Mouse (Mus musculus) C2C12 (cell line): ENCODE measurements around the gene Rnf41. TPM values are rescaled to one million over a fixed set of nuclear protein-coding genes. Genes with fewer than 3 reads are reported as not detected.

Experiments used
- H3K27me3 ChIP-seq: one replicate; pipeline ENCODE4 v1.6.1; 2011; ENCODE audit not compliant: control insufficient read depth, insufficient read depth, insufficient read length
- H3K36me3 ChIP-seq: one replicate; pipeline ENCODE4 v1.6.1; 2011; ENCODE audit not compliant: control insufficient read depth, insufficient read depth
- H3K4me3 ChIP-seq: one replicate; pipeline ENCODE4 v1.5.1; 2011; ENCODE audit warnings: mild to moderate bottlenecking, control low read depth; ENCODE audit not compliant: poor library complexity, insufficient read depth, severe bottlenecking
- H3K79me2 ChIP-seq: one replicate; pipeline ENCODE4 v1.6.1; 2011; ENCODE audit not compliant: control insufficient read depth, insufficient read depth
- H3K79me3 ChIP-seq: one replicate; pipeline ENCODE4 v1.6.1; 2011; ENCODE audit warnings: low read depth, control low read depth
- H3ac ChIP-seq: one replicate; pipeline ENCODE3; 2011; ENCODE audit warnings: low read depth; ENCODE audit not compliant: control insufficient read depth, insufficient read length
- CEBPB ChIP-seq: IDR thresholded peaks from one replicate; pipeline ENCODE4 v1.6.1; 2011; ENCODE audit warnings: low read depth, mild to moderate bottlenecking, control low read depth, moderate library complexity
- CTCF ChIP-seq: IDR thresholded peaks from one replicate; pipeline ENCODE4 v1.5.1; 2011; ENCODE audit not compliant: control insufficient read depth, insufficient read depth, insufficient read length
- FOSL1 ChIP-seq: IDR thresholded peaks from one replicate; pipeline ENCODE4 v1.8.0; 2011; ENCODE audit warnings: mild to moderate bottlenecking, low read length; ENCODE audit not compliant: poor library complexity, insufficient read depth, severe bottlenecking
- MAX ChIP-seq: IDR thresholded peaks from one replicate; pipeline ENCODE4 v1.6.1; 2011; ENCODE audit warnings: mild to moderate bottlenecking, control low read depth
- MYOD1 ChIP-seq: IDR thresholded peaks from one replicate; pipeline ENCODE4 v1.6.1; 2011; ENCODE audit warnings: low read depth; ENCODE audit not compliant: control insufficient read depth, insufficient read length
- MYOG ChIP-seq: IDR thresholded peaks from one replicate; pipeline ENCODE4 v1.6.1; 2011; ENCODE audit not compliant: control insufficient read depth, insufficient read length; ENCODE audit errors: extremely low read depth
- USF1 ChIP-seq: IDR thresholded peaks from one replicate; pipeline ENCODE4 v1.6.1; 2011; ENCODE audit warnings: low read depth, mild to moderate bottlenecking, control low read depth, moderate library complexity
- polyA plus RNA-seq: library from polyadenylated mRNA; unstranded; fragments of >200 nt; fragmentation: generic; extraction: Trizol; gene quantifications from one replicate; pipeline ENCODE4 v1.2.1, GENCODE M21; 2012; ENCODE audit warnings: missing spikeins

Rnf41 gene
- polyA plus RNA-seq, 1 experiment, result 34.0 TPM

DNA sequence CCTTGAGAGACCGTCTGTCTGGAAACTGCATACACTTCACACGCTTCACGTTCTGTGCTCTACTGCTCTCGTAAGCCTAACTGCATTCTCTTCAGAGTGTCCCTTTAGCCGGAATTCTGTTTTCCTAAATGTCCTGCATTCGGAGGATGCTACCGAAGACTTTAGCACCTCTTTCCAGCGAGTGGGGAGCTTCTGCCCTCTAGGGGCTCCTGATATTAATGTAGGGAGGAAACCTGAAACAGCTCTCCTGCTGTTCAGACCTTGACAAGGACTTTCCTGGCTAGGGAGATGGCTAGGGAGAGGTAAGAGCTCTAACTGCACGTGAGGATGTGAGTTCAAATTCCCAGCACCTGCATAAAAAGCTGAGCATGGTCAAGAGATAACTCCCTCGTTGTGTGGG lies 28.9 kb downstream of the Rnf41 start:
- Histone ChIP-seq H3K79me3 (no peaks in the 10 kb centered on the region), H3K27me3 (no peaks in the 10 kb centered on the region), H3K4me3 (no peak overlapping the region), H3K79me2 (no peaks in the 10 kb centered on the region), H3K36me3 (peaks cover 71% of the 10 kb centered on the region), H3ac (no peak overlapping the region)
- TF ChIP-seq USF1 (no peak), MYOD1 (no peak), FOSL1 (no peak), MYOG (no peak), MAX (no peak), CTCF (no peak), CEBPB (no peak)

DNA sequence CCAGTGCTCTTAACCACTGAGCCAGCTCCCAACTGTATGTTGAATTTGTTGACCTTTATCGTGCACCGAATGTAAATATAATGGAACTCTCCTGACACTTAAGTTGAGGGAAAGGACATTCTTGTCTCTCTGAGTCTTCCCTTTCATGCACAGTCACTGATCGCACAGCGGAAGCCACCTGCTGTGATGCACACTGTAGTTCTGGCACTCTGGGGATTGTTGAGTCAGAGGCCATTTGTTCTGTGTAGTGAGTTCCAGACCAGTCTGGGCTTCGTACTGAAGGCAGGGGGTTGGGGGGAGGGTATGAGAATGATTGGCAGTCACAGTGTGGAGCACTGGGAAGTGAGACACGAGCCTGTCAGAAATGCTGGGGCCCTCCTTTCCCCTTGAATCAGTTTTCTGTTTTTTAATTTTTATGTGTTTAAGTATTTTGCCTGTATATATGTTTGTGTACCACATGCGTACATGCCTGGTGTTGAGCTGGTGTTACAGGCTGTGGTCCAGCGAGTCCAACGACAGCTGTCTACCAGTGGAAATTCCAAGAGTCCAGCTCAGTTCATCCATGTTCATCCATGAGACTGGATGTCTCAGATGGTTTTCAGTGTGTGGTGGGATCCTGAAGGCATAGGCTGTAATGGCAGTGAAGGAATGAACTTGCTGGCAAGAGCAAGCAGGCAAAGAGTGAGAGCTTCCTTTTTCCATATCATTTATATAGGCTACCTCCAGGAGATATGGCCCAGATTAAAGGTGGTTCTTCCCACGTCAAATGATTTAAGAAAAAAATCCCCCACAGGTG lies 30.1 kb downstream of the Rnf41 start:
- no peak overlapping the region for H3K4me3 ChIP-seq
- no peaks in the 10 kb centered on the region for H3K27me3 ChIP-seq
- H3ac ChIP-seq, result no peak overlapping the region
- H3K36me3 ChIP-seq, result peaks cover 59% of the 10 kb centered on the region
- no peaks in the 10 kb centered on the region for H3K79me3 ChIP-seq
- H3K79me2 ChIP-seq, result no peaks in the 10 kb centered on the region
- no peak for TF ChIP-seq MYOD1
- no peak for TF ChIP-seq CTCF
- no peak for TF ChIP-seq USF1
- TF ChIP-seq FOSL1, result no peak
- no peak for TF ChIP-seq MYOG
- TF ChIP-seq MAX, result no peak
- TF ChIP-seq CEBPB, result no peak

DNA sequence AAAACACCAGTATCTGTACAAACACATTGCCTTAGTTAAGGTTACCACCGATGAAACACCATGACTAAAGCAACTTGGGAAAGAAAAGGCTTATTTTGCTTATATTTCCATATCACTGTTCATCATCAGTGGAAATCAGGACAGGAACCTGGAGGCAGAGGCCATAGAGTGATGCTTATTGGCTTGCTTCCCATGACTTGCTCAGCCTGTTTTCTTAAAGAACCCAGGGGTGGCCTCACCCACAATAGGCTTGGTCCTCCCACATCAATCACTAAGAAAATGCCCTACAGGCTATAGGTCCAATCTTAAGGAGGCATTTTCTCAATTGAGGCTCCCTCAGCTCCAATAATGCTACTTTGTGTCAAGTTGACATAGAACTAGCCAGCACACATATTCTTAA lies 31.3 kb downstream of the Rnf41 start:
- H3K36me3 ChIP-seq, result peaks cover 50% of the 10 kb centered on the region
- no peak for TF ChIP-seq FOSL1
- TF ChIP-seq CTCF, result no peak
- TF ChIP-seq MYOD1, result no peak
- TF ChIP-seq USF1, result no peak
- no peak for TF ChIP-seq MAX
- TF ChIP-seq MYOG, result no peak
- TF ChIP-seq CEBPB, result no peak
- H3ac ChIP-seq, result no peak overlapping the region
- H3K79me2 ChIP-seq, result no peaks in the 10 kb centered on the region
- no peaks in the 10 kb centered on the region for H3K27me3 ChIP-seq
- no peak overlapping the region for H3K4me3 ChIP-seq
- H3K79me3 ChIP-seq, result no peaks in the 10 kb centered on the region

DNA sequence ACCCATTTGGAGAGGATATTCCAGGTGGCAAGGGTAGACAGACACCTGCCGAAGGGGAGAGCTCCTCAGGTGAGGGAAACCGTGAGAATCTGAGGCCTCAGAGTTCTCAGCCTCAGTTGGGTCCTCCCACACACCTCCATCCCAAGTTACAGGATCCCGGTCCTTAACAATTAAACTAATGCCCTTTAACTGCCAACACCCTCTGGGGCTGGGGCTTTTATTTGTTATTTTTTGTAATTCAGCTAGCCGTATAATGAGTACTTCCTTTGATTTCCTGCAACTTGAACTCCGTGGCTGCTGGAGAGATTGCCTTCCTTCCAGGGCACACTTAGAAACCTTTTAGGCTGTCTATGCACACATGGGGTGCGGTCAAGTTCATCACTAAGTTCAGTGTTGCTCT lies 32.9 kb downstream of the Rnf41 start:
- Histone ChIP-seq H3K4me3 (no peak overlapping the region), H3K79me2 (no peaks in the 10 kb centered on the region), H3K36me3 (peaks cover 33% of the 10 kb centered on the region), H3K79me3 (no peaks in the 10 kb centered on the region), H3K27me3 (no peaks in the 10 kb centered on the region), H3ac (no peak overlapping the region)
- TF ChIP-seq USF1 (no peak), MAX (no peak), CEBPB (no peak), MYOG (no peak), CTCF (no peak), MYOD1 (no peak), FOSL1 (no peak)

DNA sequence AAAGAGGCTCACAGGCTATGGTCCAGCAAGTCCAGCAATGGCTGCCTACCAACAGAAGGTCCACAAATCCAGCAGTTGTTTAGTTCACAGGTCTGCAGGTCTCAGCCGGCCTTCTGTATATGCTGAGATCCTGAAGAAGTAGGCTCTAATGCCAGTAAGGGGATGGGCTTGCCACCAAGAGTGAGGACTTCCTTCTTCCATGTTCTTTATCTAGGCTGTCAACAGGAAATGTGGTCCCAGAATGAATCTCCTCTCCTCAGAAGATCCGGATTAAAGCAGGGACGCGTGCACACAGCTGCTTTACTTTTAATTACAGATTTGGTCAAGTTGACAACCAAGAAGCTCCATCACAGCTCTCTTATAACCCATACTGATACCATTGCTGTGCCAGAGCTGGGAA lies 34.0 kb downstream of the Rnf41 start:
- H3K36me3 ChIP-seq, result peaks cover 23% of the 10 kb centered on the region
- no peak overlapping the region for H3K4me3 ChIP-seq
- no peak overlapping the region for H3ac ChIP-seq
- H3K27me3 ChIP-seq, result no peaks in the 10 kb centered on the region
- TF ChIP-seq USF1 (no peak), MYOG (no peak), MAX (no peak), CEBPB (no peak), FOSL1 (no peak), MYOD1 (no peak), CTCF (no peak)
- H3K79me3 ChIP-seq, result no peaks in the 10 kb centered on the region
- H3K79me2 ChIP-seq, result no peaks in the 10 kb centered on the region

DNA sequence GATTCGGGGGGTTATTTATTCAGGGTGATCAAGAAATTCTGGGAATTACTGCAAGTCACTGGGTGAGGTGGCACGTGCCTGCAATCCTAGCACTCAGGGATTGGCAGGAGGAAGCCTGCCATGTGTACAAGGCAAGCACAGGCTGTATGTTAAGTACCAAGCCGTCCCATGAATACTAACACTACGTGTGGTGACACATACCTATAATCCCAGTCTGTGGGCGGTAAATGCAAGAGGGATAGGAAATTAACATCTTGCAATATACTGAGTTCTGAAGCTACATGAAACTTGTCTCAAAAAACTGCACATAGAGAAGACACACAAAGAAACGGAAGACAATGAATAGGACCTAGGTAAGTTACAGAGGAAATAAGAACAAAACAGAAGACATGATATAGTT lies 39.6 kb downstream of the Rnf41 start:
- Histone ChIP-seq H3K4me3 (no peak overlapping the region), H3K79me3 (no peaks in the 10 kb centered on the region), H3K79me2 (no peaks in the 10 kb centered on the region), H3K36me3 (no peaks in the 10 kb centered on the region), H3ac (no peak overlapping the region), H3K27me3 (no peaks in the 10 kb centered on the region)
- TF ChIP-seq USF1 (no peak), MYOG (no peak), MYOD1 (no peak), CEBPB (no peak), FOSL1 (no peak), MAX (no peak), CTCF (no peak)
